Mouse (Mus musculus): Measurements from ENCODE around the gene Bloc1s1. TPM values are rescaled to one million over a fixed set of nuclear protein-coding genes. Genes with fewer than 3 reads are reported as not detected.
A peak's percentile ranks its signal among the peaks of the same experiment; 100 is the strongest.

The Bloc1s1 gene
- polyA plus RNA-seq, 1 experiment from 2014 or later: 248 TPM

GRCm38 (mm10) chr10:128922822-128923012 is 1.1 kb downstream of the Bloc1s1 start, which contains the start of gene Rdh5:
Gene Rdh5, minus strand, starts transcription at chr10:128922888.
- peak within 1 kb of the TSS; percentile 86 for H3K9ac ChIP-seq (ENCODE audit: low read depth, low read length)
- WGBS: 16% methylated on average over 1 of the region's 1 CpGs
- no peaks in the 10 kb centered on the region for H3K27me3 ChIP-seq (replicated peaks; ENCODE audit: control insufficient read depth, insufficient read depth, low read length)
- H3K27ac ChIP-seq (ENCODE audit: low read depth, low read length): peak within 1 kb of the TSS; percentile 98
- peak within 1 kb of the TSS; percentile 94 for H3K4me2 ChIP-seq (replicated peaks; ENCODE audit: low read depth)
- peak within 1 kb of the TSS; percentile 76 for H3K4me3 ChIP-seq (ENCODE audit: low read depth, low read length)
- peaks cover 14% of the 10 kb centered on the region; the same call in 1 of the 2 replicates for H3K36me3 ChIP-seq (ENCODE audit: control insufficient read depth, insufficient read depth)
- peaks cover 21% of the 10 kb centered on the region for H3K4me1 ChIP-seq (replicated peaks; ENCODE audit: control insufficient read depth, insufficient read depth, low read length)
- ATAC-seq: no peak
- TF ChIP-seq CTCF (IDR thresholded peaks at IDR 0.05; ENCODE audit: low read depth): no peak
- H3K9me3 ChIP-seq (ENCODE audit: control insufficient read depth): no peaks in the 10 kb centered on the region

GRCm38 (mm10) chr10:128921883-128922821 is 1.7 kb downstream of the Bloc1s1 start:
- H3K27ac ChIP-seq (ENCODE audit: low read depth, low read length): no peak overlapping the region; the same call in 1 of the 2 replicates
- no peak for ATAC-seq

GRCm38 (mm10) chr10:128921251-128921650 is 2.6 kb downstream of the Bloc1s1 start:
- Histone ChIP-seq H3K4me2 (replicated peaks; ENCODE audit: low read depth) (0 out of 2 replicates have a peak overlapping the region, but pooled peaks have one; percentile 3), H3K9ac (ENCODE audit: low read depth, low read length) (no peak overlapping the region), H3K36me3 (ENCODE audit: control insufficient read depth, insufficient read depth) (peaks cover 27% of the 10 kb centered on the region; the same call in 1 of the 2 replicates), H3K27ac (ENCODE audit: low read depth, low read length) (no peak overlapping the region), H3K9me3 (ENCODE audit: control insufficient read depth) (no peaks in the 10 kb centered on the region), H3K27me3 (replicated peaks; ENCODE audit: control insufficient read depth, insufficient read depth, low read length) (no peaks in the 10 kb centered on the region), H3K4me3 (ENCODE audit: low read depth, low read length) (no peak overlapping the region), H3K4me1 (replicated peaks; ENCODE audit: control insufficient read depth, insufficient read depth, low read length) (peaks cover 21% of the 10 kb centered on the region)
- WGBS: 58% methylated on average over 1 of the region's 1 CpGs
- TF ChIP-seq CTCF (IDR thresholded peaks at IDR 0.05; ENCODE audit: low read depth): no peak
- ATAC-seq: no peak

More at GRCm38 (mm10) chr10:128921883-128922821, 1.7 kb downstream of the Bloc1s1 start:
- no peaks in the 10 kb centered on the region for H3K27me3 ChIP-seq (replicated peaks; ENCODE audit: control insufficient read depth, insufficient read depth, low read length)
- H3K4me3 ChIP-seq (ENCODE audit: low read depth, low read length): peak overlapping the region; percentile 76
- H3K4me1 ChIP-seq (replicated peaks; ENCODE audit: control insufficient read depth, insufficient read depth, low read length): peaks cover 21% of the 10 kb centered on the region
- peak overlapping the region; percentile 86 for H3K9ac ChIP-seq (ENCODE audit: low read depth, low read length)
- no peaks in the 10 kb centered on the region for H3K9me3 ChIP-seq (ENCODE audit: control insufficient read depth)
- H3K4me2 ChIP-seq (replicated peaks; ENCODE audit: low read depth): peak overlapping the region; percentile 94
- 68% methylated on average over 16 of the region's 16 CpGs for WGBS
- no peak for TF ChIP-seq CTCF (IDR thresholded peaks at IDR 0.05; ENCODE audit: low read depth)
- peaks cover 20% of the 10 kb centered on the region; the same call in 1 of the 2 replicates for H3K36me3 ChIP-seq (ENCODE audit: control insufficient read depth, insufficient read depth)

- 68% methylated on average over 3 of the region's 3 CpGs for WGBS
- H3K27ac ChIP-seq (ENCODE audit: low read depth, low read length): no peak overlapping the region
- TF ChIP-seq CTCF (IDR thresholded peaks at IDR 0.05; ENCODE audit: low read depth): no peak
- H3K4me2 ChIP-seq (replicated peaks; ENCODE audit: low read depth): no peak overlapping the region
- peaks cover 21% of the 10 kb centered on the region for H3K4me1 ChIP-seq (replicated peaks; ENCODE audit: control insufficient read depth, insufficient read depth, low read length)
- H3K4me3 ChIP-seq (ENCODE audit: low read depth, low read length): no peak overlapping the region
- no peaks in the 10 kb centered on the region for H3K27me3 ChIP-seq (replicated peaks; ENCODE audit: control insufficient read depth, insufficient read depth, low read length)
- no peak overlapping the region for H3K9ac ChIP-seq (ENCODE audit: low read depth, low read length)
- peaks cover 30% of the 10 kb centered on the region; the same call in 1 of the 2 replicates for H3K36me3 ChIP-seq (ENCODE audit: control insufficient read depth, insufficient read depth)
- no peak for ATAC-seq
- no peaks in the 10 kb centered on the region for H3K9me3 ChIP-seq (ENCODE audit: control insufficient read depth)
Measured at GRCm38 (mm10) chr10:128920736-128921161, 3.1 kb downstream of the Bloc1s1 start.

GRCm38 (mm10) chr10:128919966-128920365 is 3.9 kb downstream of the Bloc1s1 start:
- Histone ChIP-seq H3K27ac (ENCODE audit: low read depth, low read length) (no peak overlapping the region), H3K9me3 (ENCODE audit: control insufficient read depth) (no peaks in the 10 kb centered on the region), H3K4me3 (ENCODE audit: low read depth, low read length) (no peak overlapping the region), H3K4me2 (replicated peaks; ENCODE audit: low read depth) (0 out of 2 replicates have a peak overlapping the region, but pooled peaks have one; percentile 9), H3K27me3 (replicated peaks; ENCODE audit: control insufficient read depth, insufficient read depth, low read length) (no peaks in the 10 kb centered on the region), H3K4me1 (replicated peaks; ENCODE audit: control insufficient read depth, insufficient read depth, low read length) (peaks cover 21% of the 10 kb centered on the region), H3K9ac (ENCODE audit: low read depth, low read length) (no peak overlapping the region), H3K36me3 (ENCODE audit: control insufficient read depth, insufficient read depth) (peaks cover 38% of the 10 kb centered on the region)
- no peak for ATAC-seq
- 78% methylated on average over 7 of the region's 7 CpGs for WGBS
- no peak for TF ChIP-seq CTCF (IDR thresholded peaks at IDR 0.05; ENCODE audit: low read depth)

GRCm38 (mm10) chr10:128919203-128919631 is 4.6 kb downstream of the Bloc1s1 start:
- H3K4me1 ChIP-seq (replicated peaks; ENCODE audit: control insufficient read depth, insufficient read depth, low read length): peaks cover 21% of the 10 kb centered on the region
- peak; percentile 63 for ATAC-seq
- 14% methylated on average over 6 of the region's 6 CpGs for WGBS
- TF ChIP-seq CTCF (IDR thresholded peaks at IDR 0.05; ENCODE audit: low read depth): no peak
- H3K27ac ChIP-seq (ENCODE audit: low read depth, low read length): peak overlapping the region; percentile 78
- H3K4me3 ChIP-seq (ENCODE audit: low read depth, low read length): no peak overlapping the region
- H3K36me3 ChIP-seq (ENCODE audit: control insufficient read depth, insufficient read depth): peaks cover 46% of the 10 kb centered on the region
- H3K4me2 ChIP-seq (replicated peaks; ENCODE audit: low read depth): peak overlapping the region; percentile 9; the same call in 1 of the 2 replicates
- 0 out of 2 replicates have a peak overlapping the region, but pooled peaks have one; percentile 22 for H3K9ac ChIP-seq (ENCODE audit: low read depth, low read length)
- H3K27me3 ChIP-seq (replicated peaks; ENCODE audit: control insufficient read depth, insufficient read depth, low read length): no peaks in the 10 kb centered on the region
- H3K9me3 ChIP-seq (ENCODE audit: control insufficient read depth): no peaks in the 10 kb centered on the region
